Mouse (Mus musculus): ENCODE results near the gene Babam2. TPM values are rescaled to one million over a fixed set of nuclear protein-coding genes. Genes with fewer than 3 reads are reported as not detected.

The Babam2 gene
- total RNA-seq, 2 experiments from 2014 or later: 22.8 to 23.8 TPM

DNA sequence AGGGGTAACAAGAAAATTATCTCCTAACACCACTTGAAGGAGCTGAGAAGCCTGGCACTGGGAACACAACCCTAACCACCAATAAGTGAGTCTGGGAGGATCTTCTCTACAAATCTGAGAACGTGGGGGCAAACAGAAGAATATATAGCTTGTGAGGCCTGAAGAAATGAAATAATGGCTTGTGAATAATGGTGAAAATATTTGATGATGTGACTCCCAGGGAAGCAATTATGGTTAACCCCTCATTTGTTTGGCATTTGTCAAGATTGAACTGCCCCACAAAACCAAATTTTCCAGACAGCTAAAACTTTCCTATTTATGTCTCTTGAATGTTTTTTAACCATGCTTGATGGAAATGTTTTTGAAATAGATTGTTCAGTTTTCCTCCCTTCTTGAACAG lies 354.4 kb downstream of the Babam2 start:
- DNase-seq: no peak

DNA sequence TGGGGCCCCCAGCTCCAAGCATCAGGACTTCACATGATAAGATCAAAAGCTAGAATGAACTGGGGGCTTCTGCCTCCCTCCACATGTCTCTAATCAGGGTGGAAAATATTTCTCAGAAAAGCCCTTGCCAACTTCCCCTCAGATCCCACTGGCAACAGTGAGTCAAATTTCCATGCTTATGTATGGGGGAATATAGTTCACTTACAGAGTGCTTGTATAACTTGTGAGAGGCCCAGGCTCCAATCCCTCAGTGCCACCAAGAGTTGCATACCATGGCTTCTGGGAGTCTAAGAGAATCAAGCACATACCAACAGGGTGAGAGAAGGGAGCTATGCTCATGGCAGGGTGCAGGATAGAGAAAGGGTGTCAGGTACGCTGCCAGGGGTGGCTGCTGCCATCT lies 355.0 kb downstream of the Babam2 start:
- DNase-seq: no peak

DNA sequence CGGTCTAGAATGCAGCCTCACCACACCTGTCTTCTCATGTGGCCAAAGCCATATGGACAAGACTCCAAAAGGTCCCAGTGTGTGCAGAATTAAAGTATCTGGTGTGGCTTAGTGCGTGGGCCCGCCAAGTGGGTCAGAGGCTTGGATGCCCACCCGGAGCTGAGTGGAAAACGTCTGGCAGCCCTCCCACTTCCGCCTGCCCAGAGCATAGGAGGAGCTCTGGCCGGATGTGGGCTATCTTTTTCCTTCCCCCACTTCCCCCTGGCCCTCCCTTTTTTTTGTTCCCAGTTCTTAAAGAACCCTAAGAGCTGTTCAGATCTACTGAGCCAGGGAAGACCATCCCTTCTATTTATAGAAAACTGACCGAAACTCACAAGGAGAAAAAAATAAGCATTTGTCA lies 356.0 kb downstream of the Babam2 start:
- DNase-seq: no peak

DNA sequence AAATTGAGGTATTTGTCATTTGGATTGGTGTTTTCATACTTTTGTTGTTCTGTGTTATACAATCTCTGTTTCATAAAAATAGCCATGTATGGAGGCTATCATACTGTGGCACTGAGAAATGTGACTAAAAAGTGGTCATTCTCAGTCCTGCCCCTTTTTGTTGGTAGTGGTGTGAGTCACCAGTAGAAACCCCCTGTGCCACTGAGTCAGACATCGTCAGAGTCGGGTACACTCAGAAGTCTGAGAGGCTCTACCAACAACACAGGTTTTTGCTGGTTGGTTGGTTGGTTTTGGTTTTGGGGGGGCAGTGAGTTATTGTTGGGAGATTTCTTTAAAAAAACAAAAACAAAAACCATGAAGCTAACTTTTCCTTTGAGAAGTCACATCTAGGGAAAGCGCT lies 358.2 kb downstream of the Babam2 start:
- DNase-seq: peak; percentile 0

DNA sequence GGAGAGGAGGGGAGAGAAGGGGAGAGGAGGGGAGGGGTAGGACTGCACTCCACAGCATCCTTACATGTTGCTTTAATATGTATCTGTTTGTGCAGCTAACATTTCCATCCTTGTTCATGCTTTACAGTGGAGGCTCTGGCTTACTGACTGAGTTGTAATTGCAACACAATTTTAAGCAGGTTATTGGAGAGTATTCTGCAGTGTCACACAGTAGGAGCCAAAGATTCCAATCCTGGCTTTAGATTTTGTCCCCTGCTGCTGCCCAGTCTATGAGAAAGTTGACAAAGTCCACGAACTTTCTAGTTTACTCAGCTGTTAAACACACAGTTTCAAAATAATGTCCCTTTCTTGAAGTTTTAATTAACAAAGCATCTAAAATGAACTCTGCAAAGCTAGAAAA lies 358.6 kb downstream of the Babam2 start:
- DNase-seq: no peak

DNA sequence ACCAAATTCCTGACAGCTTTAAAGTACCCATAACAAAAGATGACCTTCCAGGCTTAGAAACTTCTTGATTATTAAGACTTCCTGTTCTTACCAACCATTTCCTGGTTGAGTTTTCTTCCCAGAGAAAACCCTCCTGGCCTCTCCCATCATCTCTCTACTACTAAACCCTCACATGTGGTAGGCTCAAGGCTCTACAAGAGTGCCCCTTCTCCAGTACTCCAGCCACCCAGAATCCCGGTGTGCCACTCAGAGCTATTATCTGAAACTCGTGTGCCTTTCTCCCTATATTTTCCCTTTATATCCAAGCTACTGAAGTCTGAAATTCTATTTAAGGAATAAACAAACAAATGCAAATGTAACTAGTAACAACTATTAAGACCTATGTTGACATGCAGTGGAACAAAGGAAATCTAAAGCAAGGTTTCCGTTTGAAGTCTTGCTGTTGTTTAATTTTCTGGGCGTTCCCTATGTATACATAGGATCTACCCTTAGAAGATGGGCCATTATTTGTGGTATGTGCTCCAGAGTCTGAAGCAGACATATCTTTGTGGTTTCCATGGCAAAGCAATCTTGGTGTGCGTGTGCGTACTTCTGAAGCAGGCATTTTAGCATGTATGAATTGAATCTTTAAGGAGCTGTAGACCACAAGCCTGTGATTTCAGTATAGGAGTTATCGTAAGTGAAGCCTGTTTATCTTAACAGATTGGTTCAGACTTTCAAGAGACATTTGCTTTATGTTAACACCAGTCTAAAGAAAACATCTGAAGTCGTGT lies 361.2 kb downstream of the Babam2 start:
- DNase-seq: no peak

DNA sequence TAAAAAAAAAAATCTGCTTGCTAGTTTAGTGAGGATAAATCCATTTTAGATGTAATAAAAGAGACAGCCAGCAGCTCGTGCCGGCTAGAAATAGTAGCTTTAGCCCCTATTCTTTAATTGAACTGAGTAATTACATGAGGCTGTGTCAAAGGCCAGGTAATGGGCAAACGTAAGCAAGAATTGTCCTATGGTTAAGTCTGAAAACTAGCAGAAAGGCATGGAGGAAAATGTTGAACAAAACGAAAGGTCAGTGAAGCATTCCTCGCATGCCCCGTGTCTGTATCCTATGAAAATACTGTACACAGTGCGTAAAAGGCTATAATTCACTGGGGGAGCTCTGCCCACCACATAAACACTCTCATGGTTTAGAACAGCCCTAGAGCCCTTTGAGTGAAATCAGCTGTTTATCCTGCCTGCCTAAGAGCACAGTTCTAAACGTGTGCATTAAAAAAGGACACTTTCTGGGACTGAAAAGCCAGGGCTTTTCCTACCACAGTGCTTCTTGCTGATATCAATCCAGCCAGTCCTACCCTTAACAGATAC lies 361.8 kb downstream of the Babam2 start:
- no peak for DNase-seq

DNA sequence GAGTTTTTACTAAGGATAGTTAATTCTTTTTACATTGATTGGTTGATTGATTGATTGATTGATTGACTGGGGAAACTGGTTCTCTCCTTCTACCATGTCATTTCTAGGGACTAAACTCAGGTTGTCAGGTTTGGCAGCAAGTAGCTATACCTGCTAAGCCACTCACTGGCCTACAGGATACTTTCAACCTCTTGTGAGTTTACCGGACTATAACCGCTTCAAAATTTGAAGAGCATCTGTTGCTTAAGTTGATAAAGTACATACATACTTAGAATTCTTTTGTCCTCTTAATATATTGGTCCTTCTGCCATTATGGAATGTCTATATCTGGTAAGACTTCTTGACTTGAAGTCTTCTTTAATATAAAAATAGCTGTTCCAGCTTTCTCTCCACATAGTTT lies 363.0 kb downstream of the Babam2 start:
- DNase-seq: no peak

DNA sequence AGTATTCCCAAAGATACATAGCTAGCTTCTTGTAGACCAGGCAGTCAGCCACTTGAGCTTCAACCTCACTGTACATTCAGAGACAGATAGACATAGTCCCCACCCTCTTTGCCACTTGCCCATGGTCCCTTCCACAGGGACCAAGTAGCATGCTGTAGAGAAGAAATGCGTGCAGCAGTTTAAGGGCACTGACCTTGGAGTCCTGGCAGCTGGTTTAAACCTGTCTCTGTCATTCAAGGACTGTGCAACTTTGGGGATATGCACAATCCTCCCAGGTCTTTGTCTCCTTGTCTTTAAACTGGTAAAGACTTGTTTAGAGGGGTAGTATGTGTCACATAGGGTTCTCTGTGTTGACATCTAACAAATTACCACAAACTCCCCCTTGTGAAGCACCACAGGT lies 364.4 kb downstream of the Babam2 start:
- DNase-seq: no peak

DNA sequence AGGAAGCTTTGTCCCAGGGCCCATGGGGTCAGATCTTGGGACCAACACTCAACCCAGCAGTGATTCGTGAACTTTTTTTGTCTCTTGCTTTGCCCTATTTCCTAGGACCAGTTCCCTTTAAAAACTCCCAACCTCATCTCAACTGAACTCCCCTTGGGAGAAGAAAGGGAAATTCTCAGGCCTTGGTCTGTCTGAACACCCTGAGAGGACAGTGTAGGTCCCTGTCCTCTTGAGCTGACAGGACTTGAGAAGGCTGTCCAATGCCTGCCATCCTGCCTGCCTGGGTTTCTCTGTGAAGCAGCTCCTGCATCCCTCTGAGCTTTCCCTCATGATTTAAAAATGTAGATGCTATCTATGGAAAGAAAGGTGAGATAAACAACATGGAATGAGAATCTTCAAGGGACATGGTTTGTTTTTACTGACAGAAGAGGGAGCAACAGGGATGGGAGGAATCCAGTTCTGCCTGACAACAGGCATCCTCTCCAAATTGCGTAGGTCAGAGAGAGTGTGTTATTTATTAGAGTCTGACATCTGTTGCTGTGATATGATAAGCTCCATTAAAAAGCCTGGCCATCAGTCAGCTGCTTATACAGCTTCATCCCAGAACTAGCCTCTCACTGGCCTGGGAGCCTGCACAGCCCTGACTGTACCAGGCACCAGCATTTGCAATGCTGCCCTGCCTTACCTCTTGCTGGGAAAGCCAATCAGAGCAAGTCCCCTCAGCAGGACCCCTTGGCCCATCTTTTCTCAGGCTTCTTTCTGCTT lies 367.0 kb downstream of the Babam2 start:
- no peak for DNase-seq

DNA sequence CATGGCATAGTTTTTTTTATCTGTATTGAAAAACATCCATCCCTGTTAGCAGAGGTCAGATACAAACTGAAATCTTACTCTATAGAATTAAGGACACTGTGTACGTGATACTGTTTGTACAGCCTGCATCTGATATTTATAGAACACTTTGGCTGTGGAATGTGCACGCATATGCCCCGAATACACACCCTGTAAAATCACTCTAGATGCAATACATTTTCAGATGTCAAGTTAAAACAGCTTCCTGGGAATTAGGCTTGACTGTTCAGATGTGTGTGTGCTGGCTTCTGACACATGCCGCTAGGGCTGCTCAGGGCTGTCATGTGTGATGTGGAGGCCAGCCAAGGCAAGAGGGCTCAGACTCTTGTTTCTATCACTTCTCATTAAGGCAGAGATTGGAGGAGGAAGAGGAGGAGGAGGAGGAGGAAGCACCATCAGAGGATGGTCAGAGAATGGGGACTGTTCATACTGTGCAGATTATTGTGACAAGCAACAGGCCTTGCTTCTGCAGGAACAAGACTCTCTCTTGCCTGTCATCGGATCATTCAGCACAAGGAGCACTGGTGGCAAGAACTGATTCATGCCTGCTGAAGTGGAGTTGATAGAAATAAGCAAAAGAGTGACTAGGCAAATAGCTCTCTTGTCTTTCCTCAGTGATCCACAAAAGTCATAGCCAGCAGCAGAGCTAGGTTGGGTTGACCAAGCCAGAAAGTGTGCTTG lies 368.7 kb downstream of the Babam2 start:
- DNase-seq: peak; percentile 3

DNA sequence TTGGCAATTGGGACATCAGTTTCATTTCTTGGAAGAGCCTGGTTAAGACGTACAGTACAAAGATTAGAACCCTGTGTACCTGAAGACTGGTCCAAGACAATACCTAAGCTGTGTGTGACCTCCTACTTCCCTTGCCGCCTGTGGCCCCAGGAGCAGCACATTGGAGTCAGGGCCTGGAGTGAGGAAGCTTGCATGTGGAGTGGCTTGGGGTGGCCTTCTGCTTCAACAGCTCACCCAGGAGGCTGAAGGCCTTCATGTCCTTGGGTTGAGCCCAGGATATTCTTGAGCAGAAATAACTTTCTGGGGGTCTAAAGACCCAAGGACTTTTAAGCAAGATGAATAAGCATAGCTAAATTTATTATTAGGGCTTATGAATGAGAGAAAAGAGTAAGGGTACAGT lies 369.4 kb downstream of the Babam2 start:
- no peak for DNase-seq

DNA sequence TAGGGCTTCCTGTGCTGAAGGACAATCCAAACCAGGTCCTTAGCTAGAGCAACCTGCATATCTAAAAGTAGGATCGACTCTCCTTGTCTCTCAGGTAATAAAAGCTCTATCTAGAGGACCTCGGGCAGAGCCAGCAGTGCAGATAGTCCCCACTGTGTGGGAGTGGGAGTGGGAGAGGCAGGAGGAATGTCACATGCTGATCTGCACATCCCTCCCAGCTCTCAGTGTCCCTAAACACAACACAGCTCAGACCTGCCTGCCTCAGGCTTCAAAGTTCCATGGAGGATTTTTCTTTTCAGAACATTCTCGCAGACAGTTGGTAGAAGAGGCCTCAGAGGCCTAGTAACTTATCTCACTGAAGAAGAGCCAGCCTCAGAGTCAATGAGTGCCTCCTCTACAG lies 371.1 kb downstream of the Babam2 start:
- DNase-seq: peak; percentile 2

DNA sequence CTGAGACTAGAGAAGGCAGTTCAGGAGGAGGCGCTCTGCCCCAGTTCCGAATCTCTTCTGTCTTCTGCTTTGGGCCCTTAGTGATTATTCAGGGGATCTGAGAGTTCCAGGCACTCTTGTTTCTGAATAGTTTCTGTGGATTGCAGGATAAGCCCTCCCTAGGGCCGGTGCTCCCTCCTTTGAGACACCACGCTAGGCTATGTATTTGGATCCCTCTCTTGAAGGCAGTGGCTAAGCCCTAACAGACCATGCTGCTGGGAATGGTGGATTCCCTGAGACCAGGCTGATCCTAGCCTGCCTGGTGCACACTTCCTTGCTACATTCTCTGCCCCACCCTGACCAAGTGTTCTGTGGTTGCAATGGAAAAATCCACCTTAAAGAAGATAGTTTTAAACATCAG lies 371.6 kb downstream of the Babam2 start:
- DNase-seq: peak; percentile 4

DNA sequence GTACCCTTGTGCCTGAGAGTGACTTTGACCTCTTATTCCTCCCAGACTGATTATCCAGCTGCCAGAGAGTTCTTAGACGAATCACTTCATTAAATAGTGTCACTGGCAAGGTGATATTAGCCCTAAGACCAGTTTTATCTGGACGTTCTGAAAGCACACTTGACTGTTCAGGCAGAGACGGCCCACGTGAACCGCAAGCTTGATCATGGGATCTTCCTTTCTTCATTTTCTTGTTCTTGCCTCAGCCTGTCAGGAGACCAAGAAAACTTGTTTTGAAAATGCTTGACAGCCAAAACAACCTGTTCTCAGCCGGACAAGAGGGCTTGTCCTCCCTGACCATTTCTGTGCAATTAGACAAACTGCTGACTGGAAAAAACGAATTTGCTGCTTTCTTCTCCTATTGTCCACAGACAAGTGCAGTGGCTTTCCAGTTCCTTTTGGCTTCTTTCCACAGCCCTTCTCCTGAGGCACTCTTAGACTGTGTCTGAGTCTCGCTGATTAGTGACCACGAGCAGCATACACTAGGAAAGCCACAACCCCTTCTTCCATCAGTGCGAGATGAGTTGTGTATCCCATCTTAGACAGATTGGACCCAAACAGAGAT lies 372.2 kb downstream of the Babam2 start:
- no peak for DNase-seq

DNA sequence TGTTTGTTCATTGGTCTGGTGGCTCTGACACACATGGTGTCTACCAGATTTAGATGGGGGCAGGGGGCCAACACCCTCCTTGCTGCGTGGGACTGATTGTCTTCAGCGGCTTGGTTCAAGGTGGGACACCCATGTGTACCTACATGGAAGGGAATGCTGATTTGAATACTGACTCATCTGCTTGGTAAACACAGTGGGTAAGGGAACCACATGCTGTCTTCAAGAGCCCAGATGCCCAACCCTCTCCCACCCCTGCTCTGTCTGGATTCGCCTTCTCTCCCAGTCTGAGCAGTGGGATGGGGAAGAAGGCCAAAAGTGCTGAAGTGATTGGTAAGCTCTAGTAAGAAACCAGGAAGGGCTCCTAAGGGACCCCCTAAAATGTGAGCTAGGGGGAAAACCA lies 373.3 kb downstream of the Babam2 start:
- DNase-seq: peak; percentile 6

DNA sequence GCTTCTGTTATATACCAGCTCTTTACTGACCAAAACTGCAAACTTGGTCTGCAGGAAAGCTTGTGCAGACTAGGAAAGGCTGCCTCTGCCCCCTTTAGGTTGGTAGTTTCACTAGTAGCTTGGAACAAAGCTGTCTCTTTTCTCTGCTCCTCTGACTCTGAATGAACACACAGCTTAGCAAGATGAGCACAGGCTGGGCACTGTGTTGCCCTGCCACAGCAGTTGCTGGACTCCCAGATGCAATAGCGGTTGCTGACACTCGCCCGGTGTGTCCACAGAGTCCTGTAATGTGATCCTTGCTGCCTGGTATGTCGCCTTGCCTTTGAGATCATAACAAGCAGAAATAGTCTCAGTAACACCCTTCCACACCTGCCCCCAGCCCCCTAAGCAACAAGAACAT lies 373.8 kb downstream of the Babam2 start:
- peak; percentile 18 for DNase-seq

DNA sequence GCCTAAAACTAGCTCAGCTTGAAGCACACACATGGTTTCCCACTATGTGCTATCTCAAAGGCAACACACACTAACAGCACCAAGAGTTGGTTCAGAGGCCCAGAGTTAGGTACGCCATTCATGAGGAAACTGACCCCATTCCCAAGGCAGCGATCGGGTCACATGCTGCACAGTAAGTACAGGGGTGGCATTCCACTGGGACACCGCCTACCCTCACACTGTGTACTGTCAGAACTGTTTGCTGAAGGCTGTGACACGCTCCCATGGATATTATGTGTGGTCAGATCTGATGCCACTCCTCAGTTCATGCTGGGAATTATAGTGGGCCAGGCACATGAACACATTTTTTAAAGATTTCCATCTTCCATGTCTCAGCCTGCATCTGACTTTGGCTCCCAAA lies 374.3 kb downstream of the Babam2 start:
- peak; percentile 2 for DNase-seq

DNA sequence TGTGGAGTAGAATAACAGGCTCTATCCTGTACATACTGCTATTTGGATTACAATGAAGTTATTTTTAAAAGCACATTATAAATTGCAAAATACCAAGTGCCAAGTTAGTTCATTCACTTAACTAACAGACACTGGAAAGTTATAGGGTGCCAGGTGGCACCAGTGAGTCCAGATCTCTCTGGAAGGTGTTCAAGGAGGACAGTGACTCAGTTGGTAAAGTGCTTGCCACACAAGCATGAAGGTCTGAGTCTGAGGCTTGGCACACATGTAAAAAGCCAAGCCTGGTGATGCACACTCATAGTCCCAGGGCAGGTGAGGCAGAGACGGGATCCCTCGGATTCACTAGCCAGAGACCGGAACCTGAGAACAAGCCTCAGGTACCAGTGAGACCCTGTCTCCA lies 375.4 kb downstream of the Babam2 start:
- DNase-seq: no peak

DNA sequence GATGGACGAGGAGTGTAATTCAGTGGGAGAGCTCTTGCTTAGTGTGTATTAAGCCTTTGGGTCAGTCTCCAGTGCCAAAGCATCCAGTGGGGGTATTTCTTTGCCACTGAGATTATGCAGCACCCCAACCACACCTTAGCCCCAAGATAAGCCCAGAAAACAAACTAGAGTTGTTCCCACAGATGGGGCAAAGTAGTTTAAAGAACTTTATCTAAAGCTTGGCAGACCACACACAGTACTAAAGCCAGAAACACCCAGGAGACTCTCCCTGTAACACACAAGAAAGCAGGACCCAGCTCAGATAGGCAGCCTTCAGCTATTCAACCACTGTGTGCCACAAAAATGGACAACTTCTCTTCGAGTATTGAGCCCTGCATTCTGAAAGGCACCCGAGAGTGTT lies 376.6 kb downstream of the Babam2 start:
- DNase-seq: no peak

DNA sequence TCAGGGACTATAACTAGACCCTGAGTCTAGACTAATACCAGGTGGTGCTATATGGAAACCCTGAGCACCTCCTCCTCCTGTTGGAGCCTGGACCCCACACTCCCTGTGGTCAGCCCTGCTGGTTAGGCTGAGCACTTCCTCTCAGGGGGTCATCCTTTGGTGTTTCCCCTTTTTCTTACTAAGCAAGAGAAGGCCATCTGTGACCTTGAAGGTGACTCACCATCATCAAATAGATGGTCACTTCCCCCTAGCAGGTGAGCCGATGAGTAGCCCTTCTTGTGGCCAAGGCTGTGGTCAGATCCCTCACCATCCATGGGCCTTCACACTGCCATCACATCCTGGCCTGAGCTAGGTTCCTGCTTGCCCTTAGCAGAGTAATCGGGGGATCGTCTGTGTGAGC lies 379.7 kb downstream of the Babam2 start:
- no peak for DNase-seq

DNA sequence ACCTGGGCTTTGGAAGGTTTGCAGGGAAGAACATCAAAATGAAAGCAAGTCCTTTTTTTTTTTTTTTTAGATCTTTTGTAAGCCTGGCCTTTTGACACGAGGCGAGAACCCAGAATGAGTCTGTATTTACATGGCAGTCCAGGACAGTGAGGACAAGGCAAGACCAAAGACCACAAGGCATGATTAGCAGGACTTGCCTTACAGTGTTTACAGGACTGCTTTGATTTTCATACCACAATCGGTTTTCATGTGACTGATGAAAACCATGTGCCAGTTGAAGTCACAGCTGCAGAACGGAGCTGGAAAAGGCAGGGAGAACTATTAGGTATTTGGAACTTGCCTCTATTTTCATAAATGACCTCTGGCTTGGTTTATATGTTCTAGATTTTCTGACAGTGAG lies 381.5 kb downstream of the Babam2 start:
- DNase-seq: no peak
